Mouse (Mus musculus): Measurements from ENCODE around the gene Tnr. TPM values are rescaled to one million over a fixed set of nuclear protein-coding genes. Genes with fewer than 3 reads are reported as not detected.

Gene Tnr
- polyA plus RNA-seq, 1 experiment from 2014 or later, result not detected

GRCm38 (mm10) chr1:159833165-159833564, 309.6 kb downstream of the Tnr start:
- DNase-seq, result no peak
- no peaks in the 10 kb centered on the region for H3K36me3 ChIP-seq (replicated peaks; ENCODE audit: insufficient read depth, low read length)
- no peak overlapping the region for H3K27ac ChIP-seq (ENCODE audit: low read depth)
- no peak overlapping the region for H3K4me3 ChIP-seq (ENCODE audit: low read depth, low read length)
- WGBS (ENCODE audit: insufficient replicate concordance), result 48% methylated on average over 2 of the region's 2 CpGs
- H3K9me3 ChIP-seq (ENCODE audit: low read length), result no peaks in the 10 kb centered on the region
- no peak overlapping the region for H3K9ac ChIP-seq (replicated peaks)
- TF ChIP-seq CTCF (IDR thresholded peaks at IDR 0.05; ENCODE audit: low read depth), result no peak
- TF ChIP-seq EP300 (IDR thresholded peaks at IDR 0.05; ENCODE audit: low read depth), result no peak
- no peak overlapping the region for H3K4me2 ChIP-seq (ENCODE audit: low read depth, low read length)
- ATAC-seq, result no peak
- no peaks in the 10 kb centered on the region for H3K27me3 ChIP-seq (ENCODE audit: insufficient read depth, low read length)
- no peaks in the 10 kb centered on the region for H3K4me1 ChIP-seq (ENCODE audit: insufficient read depth)

GRCm38 (mm10) chr1:159833646-159834338, 310.2 kb downstream of the Tnr start:
- 48% methylated on average over 4 of the region's 4 CpGs for WGBS (ENCODE audit: insufficient replicate concordance)
- H3K9me3 ChIP-seq (ENCODE audit: low read length), result no peaks in the 10 kb centered on the region
- H3K9ac ChIP-seq (replicated peaks), result no peak overlapping the region
- no peak overlapping the region for H3K4me2 ChIP-seq (ENCODE audit: low read depth, low read length)
- H3K36me3 ChIP-seq (replicated peaks; ENCODE audit: insufficient read depth, low read length), result no peaks in the 10 kb centered on the region
- H3K27me3 ChIP-seq (ENCODE audit: insufficient read depth, low read length), result no peaks in the 10 kb centered on the region
- DNase-seq (no peak), ATAC-seq (no peak)
- no peak overlapping the region for H3K27ac ChIP-seq (ENCODE audit: low read depth)
- TF ChIP-seq CTCF (IDR thresholded peaks at IDR 0.05; ENCODE audit: low read depth) (no peak), EP300 (IDR thresholded peaks at IDR 0.05; ENCODE audit: low read depth) (no peak)
- no peak overlapping the region for H3K4me3 ChIP-seq (ENCODE audit: low read depth, low read length)
- no peaks in the 10 kb centered on the region for H3K4me1 ChIP-seq (ENCODE audit: insufficient read depth)

- H3K9me3 ChIP-seq (ENCODE audit: low read length), result no peaks in the 10 kb centered on the region
- no peak overlapping the region for H3K4me2 ChIP-seq (ENCODE audit: low read depth, low read length)
- H3K36me3 ChIP-seq (replicated peaks; ENCODE audit: insufficient read depth, low read length), result no peaks in the 10 kb centered on the region
- DNase-seq (no peak), ATAC-seq (no peak)
- H3K27ac ChIP-seq (ENCODE audit: low read depth), result no peak overlapping the region
- no peaks in the 10 kb centered on the region for H3K27me3 ChIP-seq (ENCODE audit: insufficient read depth, low read length)
- H3K9ac ChIP-seq (replicated peaks), result no peak overlapping the region
- WGBS (ENCODE audit: insufficient replicate concordance), result 28% methylated on average over 4 of the region's 4 CpGs
- H3K4me3 ChIP-seq (ENCODE audit: low read depth, low read length), result no peak overlapping the region
- TF ChIP-seq EP300 (IDR thresholded peaks at IDR 0.05; ENCODE audit: low read depth) (no peak), CTCF (IDR thresholded peaks at IDR 0.05; ENCODE audit: low read depth) (no peak)
- H3K4me1 ChIP-seq (ENCODE audit: insufficient read depth), result no peaks in the 10 kb centered on the region
Observed at GRCm38 (mm10) chr1:159835126-159835525, 311.6 kb downstream of the Tnr start.

DNA sequence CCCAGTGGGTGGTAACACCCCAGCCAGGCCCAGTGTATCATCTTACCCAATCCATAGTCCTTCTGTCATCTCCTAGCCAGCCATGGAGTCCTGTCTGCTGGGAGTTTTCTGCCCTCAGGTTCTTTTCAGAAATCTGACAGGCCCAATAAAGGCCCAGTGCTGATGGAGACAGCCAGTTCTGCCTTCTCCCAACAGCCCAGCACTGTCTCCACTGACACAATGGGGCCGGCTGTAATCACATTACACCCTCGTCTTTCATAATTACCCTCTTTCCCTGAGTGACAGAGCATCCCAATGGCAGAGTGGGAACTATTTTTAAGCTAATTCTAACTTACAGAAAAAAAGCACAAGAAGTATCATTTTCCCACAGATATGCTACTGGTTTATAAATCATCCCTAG, 316.8 kb downstream of the Tnr start:
- Histone ChIP-seq H3K9me3 (ENCODE audit: low read length) (no peaks in the 10 kb centered on the region), H3K4me2 (ENCODE audit: low read depth, low read length) (no peak overlapping the region), H3K9ac (replicated peaks) (no peak overlapping the region), H3K27ac (ENCODE audit: low read depth) (no peak overlapping the region), H3K4me1 (ENCODE audit: insufficient read depth) (no peaks in the 10 kb centered on the region), H3K36me3 (replicated peaks; ENCODE audit: insufficient read depth, low read length) (no peaks in the 10 kb centered on the region), H3K4me3 (ENCODE audit: low read depth, low read length) (no peak overlapping the region), H3K27me3 (ENCODE audit: insufficient read depth, low read length) (no peaks in the 10 kb centered on the region)
- WGBS (ENCODE audit: insufficient replicate concordance), result 55% methylated on average over 2 of the region's 2 CpGs
- TF ChIP-seq EP300 (IDR thresholded peaks at IDR 0.05; ENCODE audit: low read depth) (no peak), CTCF (IDR thresholded peaks at IDR 0.05; ENCODE audit: low read depth) (no peak)
- ATAC-seq (no peak), DNase-seq (no peak)

DNA sequence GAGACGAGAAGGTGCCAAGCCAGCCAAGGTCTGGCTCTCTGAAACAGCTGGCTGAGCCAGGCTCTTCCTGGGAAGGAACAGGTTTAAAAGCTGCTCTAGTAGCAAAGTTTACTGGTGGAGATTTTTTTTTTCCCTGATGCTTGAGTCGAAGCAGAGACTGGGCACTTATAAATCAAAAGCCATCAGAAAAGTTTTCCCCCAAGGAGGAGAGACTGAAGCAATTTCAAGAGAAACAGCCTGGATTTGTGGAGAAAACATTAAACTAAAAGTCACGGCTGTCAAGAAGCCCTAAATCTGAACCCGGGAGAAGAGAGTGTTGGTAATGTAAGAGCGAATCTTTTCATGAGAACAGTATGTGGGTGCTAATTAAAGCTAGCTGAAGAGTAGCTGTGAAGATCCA, 319.3 kb downstream of the Tnr start:
- Histone ChIP-seq H3K4me3 (ENCODE audit: low read depth, low read length) (no peak overlapping the region), H3K27me3 (ENCODE audit: insufficient read depth, low read length) (no peaks in the 10 kb centered on the region), H3K27ac (ENCODE audit: low read depth) (no peak overlapping the region), H3K9me3 (ENCODE audit: low read length) (no peaks in the 10 kb centered on the region), H3K4me2 (ENCODE audit: low read depth, low read length) (no peak overlapping the region), H3K36me3 (replicated peaks; ENCODE audit: insufficient read depth, low read length) (no peaks in the 10 kb centered on the region), H3K9ac (replicated peaks) (no peak overlapping the region), H3K4me1 (ENCODE audit: insufficient read depth) (no peaks in the 10 kb centered on the region)
- 56% methylated on average over 5 of the region's 5 CpGs for WGBS (ENCODE audit: insufficient replicate concordance)
- ATAC-seq, result no peak
- TF ChIP-seq EP300 (IDR thresholded peaks at IDR 0.05; ENCODE audit: low read depth), result no peak
- TF ChIP-seq CTCF (IDR thresholded peaks at IDR 0.05; ENCODE audit: low read depth), result no peak
- no peak for DNase-seq

GRCm38 (mm10) chr1:159852088-159852487, 328.5 kb downstream of the Tnr start:
- Histone ChIP-seq H3K27me3 (ENCODE audit: insufficient read depth, low read length) (no peaks in the 10 kb centered on the region), H3K4me2 (ENCODE audit: low read depth, low read length) (no peak overlapping the region), H3K4me3 (ENCODE audit: low read depth, low read length) (no peak overlapping the region), H3K27ac (ENCODE audit: low read depth) (no peak overlapping the region), H3K9me3 (ENCODE audit: low read length) (no peaks in the 10 kb centered on the region), H3K4me1 (ENCODE audit: insufficient read depth) (no peaks in the 10 kb centered on the region), H3K9ac (replicated peaks) (no peak overlapping the region), H3K36me3 (replicated peaks; ENCODE audit: insufficient read depth, low read length) (no peaks in the 10 kb centered on the region)
- DNase-seq (no peak), ATAC-seq (no peak)
- 72% methylated on average over 11 of the region's 11 CpGs for WGBS (ENCODE audit: insufficient replicate concordance)
- TF ChIP-seq CTCF (IDR thresholded peaks at IDR 0.05; ENCODE audit: low read depth) (no peak), EP300 (IDR thresholded peaks at IDR 0.05; ENCODE audit: low read depth) (no peak)
